Mouse (Mus musculus) CD4-positive helper T cell, adult 2 months (primary cell): Measurements from ENCODE around the gene Acot3.
"Not testable (repeated sequence)": the region's sequence is repeated elsewhere in the genome, so short reads cannot be mapped to it uniquely, and the experiment has no call there.

Source experiments
- DNase-seq: peaks from one replicate; pipeline ENCODE4 v3.0.0-alpha.2; 2012; ENCODE audit warnings: low read depth, missing footprints, low spot score

Gene Acot3

DNA sequence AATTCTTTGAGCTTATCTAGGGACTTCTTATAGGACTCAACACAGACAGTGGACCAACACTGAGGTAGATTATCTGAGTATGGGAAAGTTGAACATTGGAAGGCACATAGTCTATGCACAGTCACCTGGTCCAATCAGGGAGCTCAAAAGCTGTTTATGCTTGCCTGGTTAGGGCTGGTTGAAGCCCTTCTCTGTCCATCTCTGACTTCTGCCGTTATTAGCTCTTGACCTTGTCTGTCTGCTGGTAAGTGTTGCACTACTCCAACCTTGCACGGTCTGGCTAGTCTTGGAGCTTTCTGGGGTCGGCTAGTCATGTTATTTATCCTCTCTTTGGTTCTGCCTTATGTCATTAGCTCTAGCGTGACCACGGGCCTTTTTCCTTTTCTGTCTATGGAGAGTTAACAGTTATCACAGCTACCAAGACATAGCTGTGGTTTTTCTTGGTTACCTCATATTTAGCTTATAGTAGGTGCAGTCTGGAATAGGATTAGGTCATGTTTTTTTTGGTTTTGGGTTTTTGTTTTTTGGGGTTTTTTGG lies at the start of gene Acot3:
Gene Acot3 (plus strand): TSS at position 208 of the 538 bp plus-strand sequence.
- DNase-seq, result no peak

DNA sequence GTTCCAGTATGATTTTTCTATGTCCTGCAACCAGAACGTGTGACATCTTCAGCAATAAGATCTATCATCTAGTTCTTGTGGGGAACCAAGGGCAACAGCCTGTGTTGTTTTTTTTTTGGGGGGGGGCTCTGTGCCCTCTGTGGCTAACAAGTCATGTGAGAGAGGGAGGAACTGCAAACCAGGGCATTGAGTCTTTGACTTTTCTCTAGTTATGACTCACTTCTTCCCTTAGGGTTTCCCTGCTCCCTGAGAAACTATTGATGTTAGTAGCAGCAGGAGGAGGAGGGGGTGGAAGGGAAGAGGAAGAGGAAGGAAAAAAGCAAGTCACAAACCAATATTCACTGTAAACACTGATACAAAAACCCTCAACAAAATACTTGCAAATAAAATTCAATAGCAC lies 48.1 kb upstream of the Acot3 start:
- DNase-seq, result no peak

DNA sequence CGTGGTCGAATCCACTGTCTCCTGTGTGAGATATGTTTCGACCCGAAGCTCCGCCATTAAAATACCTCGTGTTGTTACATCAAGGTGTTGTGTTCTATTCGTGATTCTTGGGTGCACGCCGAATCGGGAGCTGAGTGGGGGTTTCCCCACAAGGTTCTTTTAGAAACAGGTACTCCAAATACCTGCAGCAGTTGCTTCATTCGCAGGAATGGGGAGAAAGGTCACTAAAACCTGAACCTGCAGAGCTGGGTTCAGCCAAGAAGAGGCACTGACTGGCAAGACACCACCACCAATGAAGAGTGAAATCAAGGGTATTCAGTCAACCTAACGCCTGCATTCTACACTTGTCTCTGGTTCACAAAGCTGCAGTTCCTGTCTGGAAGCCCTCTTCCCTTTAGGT lies 43.7 kb upstream of the Acot3 start:
- no peak for DNase-seq

DNA sequence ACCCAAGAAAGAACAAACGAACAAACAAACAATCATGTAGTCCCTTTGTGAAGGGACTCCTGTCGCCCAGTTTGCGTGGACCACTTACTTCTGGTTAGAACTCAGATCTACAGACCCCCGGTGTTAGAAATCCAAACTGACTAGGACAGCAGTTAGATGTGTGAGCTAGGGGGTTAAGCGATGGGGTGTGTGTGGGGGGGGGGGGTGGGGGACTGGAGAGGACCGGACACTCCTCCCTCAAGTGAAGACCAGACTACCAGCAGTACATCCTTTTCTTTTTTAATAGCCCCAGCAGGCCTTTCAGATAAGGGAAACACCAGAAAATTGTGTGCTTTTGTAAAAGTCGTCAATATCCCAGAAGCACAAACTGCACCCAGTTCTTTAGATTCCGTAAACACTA lies 43.2 kb upstream of the Acot3 start:
- DNase-seq, result no peak

DNA sequence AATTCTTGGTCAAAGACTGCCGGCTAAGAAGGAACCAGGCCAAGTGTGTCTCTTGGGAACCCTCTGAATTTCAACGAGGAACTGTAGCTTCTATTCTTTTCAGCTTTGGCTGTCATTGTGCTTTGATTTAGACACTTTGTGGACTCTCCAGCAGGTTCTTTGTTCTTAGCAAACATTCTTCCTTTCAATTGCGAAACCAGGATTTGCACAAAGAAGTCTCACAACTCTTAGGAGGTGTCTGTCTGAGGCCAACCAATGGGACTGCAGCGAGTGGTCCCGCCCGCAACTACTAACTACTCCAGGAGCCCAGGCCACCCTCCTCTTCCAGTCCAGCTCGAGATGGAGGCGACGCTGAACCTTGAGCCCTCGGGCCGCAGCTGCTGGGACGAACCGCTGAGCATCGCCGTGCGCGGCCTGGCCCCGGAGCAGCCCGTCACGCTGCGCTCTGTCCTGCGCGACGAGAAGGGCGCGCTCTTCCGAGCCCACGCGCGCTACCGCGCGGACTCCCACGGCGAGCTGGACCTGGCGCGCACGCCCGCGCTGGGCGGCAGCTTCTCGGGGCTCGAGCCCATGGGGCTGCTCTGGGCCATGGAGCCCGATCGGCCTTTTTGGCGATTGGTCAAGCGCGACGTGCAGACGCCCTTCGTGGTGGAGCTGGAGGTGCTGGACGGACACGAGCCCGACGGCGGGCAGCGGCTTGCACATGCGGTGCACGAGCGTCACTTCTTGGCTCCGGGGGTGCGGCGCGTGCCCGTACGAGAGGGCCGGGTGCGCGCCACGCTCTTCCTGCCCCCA lies 42.6 kb upstream of the Acot3 start, which contains the start of gene Acot1:
Gene Acot1 (plus strand): TSS at position 320 of the 795 bp plus-strand sequence.
- not testable (repeated sequence) for DNase-seq

DNA sequence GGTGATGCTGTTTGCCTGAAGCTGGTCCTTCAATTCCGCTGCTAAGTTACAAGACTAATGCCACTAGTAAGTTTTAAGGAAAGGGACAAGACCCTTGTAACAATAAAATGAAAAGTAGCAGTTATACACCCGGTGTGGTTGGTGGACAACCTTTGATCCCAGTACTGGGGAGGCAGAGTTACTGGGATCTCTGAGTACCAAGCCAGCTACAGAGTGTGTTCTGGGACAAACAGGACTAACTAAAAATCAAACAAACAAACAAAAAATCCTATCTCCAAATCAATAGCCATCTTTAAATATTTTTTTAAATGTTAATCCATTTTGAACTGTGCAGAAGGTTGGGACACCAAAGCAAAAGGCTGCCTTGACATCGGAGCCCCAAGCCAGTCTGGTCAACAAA lies 41.7 kb upstream of the Acot3 start:
- no peak for DNase-seq

DNA sequence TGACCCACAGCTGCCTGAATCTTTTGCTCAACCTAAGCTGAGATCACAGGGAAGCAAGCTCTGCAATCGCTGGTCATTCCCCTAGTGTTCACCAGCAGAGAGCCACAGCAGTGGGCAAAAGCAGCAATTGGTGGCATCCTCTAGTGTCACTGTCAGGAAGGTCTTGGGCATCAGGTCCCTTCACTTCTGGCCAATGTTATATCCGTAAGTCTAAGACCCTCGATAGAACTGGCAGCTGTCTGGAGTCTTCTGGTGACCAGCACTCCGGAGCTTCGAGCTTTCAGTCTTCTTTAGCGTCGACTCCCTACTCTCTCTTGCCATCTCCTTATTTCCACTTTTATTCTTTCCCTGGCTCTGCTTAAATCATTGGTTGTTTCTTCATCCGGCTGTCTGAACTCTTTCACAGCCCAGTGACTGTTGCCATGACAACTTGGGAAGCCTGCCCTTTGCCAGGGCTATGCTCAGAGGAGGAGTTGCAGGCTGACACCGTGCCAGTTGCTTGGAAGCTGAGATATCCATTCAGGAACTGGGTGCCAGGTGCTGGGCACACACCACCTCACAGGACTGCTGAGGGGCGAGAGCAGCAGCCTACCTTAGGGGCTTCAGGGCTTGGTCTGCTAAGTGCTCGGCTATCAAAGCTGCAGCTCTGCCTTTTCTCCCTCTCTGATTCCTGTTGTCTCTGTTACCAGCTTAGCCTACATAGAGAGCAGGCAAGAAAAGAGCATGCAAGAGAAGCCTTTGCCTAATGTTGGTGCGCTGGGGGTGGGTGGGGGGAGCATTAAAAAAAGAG lies 40.5 kb upstream of the Acot3 start:
- DNase-seq, result no peak

DNA sequence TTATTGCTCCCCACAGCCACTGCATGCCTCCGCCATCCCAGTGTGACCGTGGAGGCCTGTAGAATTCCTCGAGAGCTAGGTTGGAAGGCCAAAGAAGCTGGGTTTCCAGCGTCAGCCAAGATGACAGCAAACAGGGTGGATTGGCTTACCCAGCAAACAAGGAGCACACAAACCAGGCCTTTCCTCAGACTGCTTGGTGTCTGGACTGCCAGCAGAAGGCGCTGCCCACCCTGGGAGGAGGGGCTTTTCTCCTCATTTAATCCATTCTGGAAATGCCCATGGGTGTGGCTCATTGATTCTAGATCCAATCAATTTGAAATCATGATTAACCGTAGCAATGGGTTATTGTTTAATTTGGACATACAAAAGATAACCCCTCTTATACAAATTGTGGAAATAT lies 38.8 kb upstream of the Acot3 start:
- DNase-seq, result no peak

DNA sequence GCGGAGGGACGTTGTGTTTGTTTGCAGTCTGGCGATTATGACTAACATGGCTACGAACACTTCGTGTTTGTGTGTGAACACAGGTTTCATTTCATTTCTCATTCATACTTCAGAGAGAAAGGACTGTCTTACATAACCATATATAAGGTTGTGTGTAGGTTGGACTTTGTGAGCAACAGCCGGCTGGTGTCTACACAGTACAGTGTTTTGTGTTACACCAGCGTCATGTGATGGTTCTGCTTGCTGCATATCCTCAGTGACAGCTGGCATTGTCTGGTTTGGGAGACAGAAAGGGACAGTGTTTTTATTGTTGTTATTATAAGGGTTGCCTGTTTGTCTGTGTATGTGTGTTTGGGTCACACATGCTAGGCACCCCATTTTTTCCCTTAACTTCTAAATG lies 38.2 kb upstream of the Acot3 start:
- DNase-seq, result no peak

DNA sequence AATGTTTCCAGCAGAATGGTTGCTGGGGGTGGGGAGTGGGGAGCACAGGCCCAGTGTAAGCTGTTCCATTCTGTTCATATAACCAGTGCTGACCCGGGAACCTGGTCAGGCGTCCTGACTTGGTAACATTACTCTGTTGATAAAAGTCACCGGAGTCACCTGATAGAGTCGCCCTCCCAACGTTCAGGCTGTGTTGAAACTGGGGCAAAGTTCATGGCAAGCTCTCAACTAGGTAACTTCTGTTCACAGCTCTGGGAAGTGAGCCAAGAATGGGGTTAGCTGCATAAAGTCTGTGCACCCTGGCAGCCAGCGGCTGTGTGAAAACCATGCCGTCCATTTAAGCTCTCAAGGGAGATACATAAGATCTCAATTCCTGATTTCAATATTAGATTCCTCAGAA lies 31.4 kb upstream of the Acot3 start:
- not testable (repeated sequence) for DNase-seq

DNA sequence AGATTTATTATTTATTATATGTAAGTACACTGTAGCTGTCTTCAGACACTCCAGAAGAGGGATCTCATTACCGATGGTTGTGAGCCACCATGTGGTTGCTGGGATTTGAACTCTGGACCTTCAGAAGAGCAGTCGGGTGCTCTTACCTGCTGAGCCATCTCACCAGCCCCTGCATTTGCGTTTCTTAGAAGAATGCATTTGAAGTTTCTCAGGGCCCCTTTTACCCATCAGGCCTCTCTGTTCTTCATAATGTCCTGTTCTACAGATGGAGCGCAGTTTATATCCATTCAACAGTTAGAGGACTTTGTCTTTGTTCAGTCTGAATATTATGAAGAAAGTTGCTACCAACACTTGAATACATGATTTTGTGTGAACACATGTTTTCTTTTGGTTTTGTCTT lies 29.7 kb upstream of the Acot3 start:
- not testable (repeated sequence) for DNase-seq

DNA sequence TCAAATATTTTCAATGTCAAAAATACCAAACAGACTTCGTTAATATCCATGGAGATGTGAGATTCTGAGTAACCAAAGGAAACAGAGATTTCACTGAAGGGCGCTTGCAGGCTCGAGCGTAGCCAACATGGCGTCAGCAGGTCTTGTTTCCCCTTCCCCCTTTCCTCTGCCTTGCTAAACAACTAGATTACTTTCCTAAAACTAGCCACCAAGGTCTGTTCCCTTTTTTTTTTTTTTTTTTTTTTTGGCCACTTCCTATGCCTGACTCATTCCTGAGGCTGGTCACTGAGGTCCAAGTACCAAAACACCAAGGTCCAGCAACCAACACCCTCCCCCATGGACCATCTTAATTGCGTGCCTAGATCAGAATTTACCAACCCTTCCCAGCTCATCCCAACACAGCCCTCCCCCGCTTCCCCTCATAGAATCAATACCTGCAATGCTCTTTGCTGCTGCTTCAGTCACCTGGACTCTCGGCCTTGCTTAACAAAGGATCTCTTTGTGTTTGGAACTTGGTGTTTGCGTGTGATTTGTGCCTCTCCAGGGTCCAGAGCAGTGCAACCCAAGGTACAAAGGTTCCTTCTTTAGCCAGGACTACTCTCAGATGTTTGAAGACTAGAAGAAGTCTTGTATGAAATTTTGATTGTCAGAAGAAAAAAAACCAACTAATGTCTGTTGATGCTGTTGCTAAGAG lies 28.7 kb upstream of the Acot3 start:
- DNase-seq, result no peak

DNA sequence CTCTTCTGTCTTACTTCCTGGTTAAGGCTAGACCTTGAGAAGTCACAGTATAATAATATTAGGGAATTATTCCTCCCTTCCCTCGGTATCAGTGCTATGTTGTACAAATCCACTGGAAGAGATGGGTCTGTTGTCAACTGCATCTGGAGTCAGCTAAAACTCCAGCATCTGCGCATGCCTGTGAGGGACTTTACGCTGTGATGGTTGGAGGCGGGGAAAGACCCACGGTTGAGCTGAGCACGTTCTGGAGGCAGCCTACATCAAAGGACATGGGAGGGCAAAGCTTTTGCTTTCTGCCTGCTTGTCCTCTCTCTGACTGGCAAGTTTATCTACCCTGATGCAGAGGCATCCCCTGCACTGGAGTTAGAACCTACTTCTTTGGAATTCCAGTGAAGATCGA lies 26.1 kb upstream of the Acot3 start:
- peak; percentile 22 for DNase-seq

DNA sequence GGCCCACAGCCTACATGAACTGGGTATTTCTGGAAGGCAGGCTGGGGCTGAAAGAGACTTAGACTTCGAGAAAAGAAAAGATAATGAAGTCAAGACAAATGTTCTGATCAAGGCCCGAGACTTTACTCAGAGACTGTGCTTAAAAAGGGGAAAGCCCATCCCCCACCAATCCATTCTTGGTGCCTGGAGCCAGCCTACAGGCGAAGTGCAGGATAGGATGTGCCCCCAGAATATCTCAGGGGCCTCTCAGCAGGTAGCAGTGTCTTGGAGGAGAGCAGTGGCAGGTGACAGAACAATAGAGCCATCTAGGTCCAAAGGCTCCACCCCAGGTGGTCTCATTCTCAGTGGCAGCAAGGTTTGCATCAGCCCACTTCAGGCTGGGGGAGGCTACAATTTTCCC lies 23.6 kb upstream of the Acot3 start:
- DNase-seq, result not testable (repeated sequence)

DNA sequence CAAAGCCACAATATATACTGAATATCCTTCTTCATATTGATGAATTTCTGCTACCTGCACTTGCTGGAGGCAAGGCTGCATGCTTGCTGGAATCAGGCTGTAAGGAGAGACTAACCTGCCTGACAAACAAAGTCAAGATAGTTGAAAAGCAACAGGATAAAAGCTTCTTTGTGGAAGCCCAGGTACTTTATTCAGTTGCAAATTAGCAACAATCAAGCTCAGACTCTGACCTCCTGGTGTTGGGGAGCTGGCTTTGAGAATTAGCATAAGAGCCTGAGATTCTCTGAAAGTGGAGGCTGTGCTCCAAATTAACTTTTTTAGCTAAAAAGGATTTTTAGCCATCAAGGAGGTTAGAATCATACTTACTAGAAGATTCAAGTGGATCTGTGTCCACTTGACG lies 22.9 kb upstream of the Acot3 start:
- not testable (repeated sequence) for DNase-seq

DNA sequence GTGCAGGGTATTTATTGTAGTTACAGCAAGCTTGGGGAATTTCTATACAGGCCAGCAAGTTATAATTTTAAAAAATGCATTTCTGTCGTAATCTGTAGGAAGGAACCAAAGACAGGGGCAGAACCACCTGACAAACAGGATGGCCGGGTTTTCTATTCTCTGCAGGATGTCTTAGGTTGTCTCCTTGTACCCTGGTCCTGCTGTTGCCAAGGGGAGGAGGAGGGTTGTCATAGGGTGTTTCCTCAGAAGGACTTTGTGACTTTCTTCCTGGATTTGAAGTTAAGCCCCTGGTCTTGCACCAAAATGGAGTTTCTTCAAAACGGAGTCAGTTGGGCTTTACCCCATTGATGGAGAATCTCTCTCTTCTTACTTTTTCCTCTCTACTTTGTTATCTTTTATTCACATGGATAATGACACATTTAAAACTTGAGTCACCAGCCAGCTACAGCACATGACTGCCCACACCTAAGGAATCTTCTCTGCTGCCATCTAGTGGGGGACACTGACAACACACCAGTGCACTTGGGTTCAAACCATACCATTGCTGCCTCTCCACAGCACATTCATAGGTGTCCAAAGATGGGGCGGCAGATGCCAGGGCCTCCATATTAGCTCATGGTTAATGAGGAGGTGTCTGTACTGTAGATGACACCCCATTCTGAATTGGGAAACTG lies 21.1 kb upstream of the Acot3 start:
- peak; percentile 68 for DNase-seq

DNA sequence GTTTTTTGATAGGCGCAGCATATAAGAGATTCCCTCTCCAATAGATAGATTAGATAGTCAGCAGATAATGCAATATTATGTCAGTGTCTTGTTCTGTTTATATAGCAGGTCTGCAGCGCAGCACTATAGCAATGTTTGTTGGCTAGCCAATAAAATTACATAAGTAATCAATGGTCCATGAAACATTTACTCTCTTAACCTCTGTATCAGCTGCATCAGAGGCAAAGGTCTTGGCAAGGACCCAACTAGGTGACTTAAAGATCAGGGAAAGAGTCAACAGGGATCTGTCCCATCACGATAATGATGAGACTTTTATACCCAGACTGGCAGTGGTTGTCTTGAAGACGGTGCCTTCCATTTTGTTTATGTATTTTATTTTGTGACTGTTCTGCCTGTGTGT lies 19.1 kb upstream of the Acot3 start:
- no peak for DNase-seq

DNA sequence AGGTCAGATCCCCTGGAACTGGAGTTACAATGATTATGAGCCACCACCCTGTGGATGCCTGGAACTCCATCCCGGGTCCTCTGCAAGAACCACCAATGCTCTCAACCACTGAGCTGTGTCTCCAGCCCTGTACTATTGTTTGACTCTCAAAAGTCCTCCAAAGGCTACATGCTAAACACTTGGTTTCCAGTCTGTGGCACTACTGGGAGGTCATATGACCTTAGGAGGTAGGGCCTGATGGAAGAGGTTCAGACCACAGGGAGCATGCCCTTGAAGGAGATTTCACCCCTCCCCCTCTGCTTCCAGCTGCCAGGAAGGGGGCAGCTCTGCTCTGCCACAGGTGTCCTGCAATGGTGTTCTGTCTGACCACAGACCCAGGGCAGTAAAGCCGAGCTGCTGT lies 18.6 kb upstream of the Acot3 start:
- DNase-seq, result not testable (repeated sequence)

DNA sequence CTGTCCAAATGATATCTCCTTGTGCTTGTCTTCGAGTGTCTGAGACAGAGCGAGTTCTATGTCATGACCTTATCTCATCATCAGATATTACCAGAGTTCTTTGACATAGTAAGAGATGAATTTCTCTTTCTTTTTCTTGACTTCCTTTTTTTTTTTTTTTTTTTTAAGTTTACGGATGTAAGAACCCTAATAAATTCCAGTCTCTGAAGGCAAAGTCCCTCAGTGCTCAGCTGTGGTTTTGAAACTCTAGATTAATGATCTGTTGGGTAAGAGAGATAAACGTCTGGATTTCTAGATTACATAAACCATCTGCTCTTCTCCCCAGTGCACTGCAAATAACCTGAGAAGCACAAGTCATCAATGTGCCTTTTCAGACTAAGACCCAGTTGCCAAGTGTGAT lies 17.8 kb upstream of the Acot3 start:
- no peak for DNase-seq

DNA sequence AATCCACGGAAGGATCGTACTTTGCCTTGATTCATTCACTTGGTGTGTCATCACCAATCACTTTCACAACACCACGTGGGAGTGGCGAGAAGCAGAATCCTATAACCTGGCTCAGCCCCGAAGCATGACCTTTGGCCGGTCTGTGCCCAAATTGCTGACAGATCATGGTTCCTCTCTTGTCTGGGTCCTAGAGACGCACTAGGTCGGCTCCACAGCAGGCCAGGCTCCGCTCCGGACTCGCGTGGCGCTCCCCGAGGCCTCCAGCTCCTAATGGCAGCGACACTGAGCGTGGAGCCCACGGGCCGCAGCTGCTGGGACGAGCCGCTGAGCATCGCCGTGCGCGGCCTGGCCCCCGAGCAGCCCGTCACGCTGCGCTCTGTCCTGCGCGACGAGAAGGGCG lies 13.7 kb upstream of the Acot3 start, which contains the start of gene Acot4:
Gene Acot4 (plus strand): TSS at position 139 of the 400 bp plus-strand sequence.
- DNase-seq, result not testable (repeated sequence)

DNA sequence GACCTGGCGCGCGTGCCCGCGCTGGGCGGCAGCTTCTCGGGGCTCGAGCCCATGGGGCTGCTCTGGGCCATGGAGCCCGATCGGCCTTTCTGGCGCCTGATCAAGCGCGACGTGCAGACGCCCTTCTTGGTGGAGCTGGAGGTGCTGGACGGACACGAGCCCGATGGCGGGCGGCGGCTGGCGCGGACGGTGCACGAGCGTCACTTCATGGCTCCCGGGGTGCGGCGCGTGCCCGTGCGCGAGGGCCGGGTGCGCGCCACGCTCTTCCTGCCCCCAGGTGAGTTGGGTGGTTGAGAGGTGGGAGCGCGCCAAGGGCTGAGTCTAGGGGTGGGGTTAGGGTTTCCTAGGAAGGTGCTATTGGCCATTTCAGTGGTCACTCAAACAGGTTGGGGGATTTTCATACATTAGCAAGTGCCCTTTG lies 13.2 kb upstream of the Acot3 start, which contains the start of gene Gm49366:
Gene Gm49366 (plus strand): TSS at position 245 of the 421 bp plus-strand sequence.
- DNase-seq, result peak; percentile 22
